Mouse (Mus musculus): ENCODE measurements around the gene Gm35134. TPM values are rescaled to one million over a fixed set of nuclear protein-coding genes. Genes with fewer than 3 reads are reported as not detected.
"Not testable (repeated sequence)": the region's sequence is repeated elsewhere in the genome, so short reads cannot be mapped to it uniquely, and the experiment has no call there.

Gene Gm35134
- total RNA-seq (2021): not detected

DNA sequence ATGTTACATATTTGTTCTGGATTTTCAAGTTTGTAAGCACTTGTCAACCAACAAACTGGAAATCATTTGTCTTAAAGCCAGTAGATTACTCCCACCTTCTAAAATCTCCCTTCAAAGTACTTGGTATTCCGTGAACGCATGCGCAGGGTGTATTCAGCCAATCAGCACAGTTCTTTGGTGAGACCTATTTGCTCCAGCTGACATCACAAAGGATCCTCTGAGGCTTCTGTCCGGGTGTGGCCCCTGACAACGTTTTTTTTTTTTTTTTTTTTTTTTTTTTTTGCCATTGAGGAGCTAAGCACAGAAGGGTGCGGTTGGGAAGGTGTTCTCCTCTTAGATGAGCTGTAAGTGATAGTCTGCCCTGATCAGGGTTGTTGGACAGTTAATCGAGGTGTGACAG lies at the start of gene Gm35134:
Gene Gm35134, plus strand, starts transcription at position 301 of the 400 bp plus-strand sequence.
- intact Hi-C loops (cut with DNase I); DNase-seq (ENCODE audit: low spot score in 2 of 2): not testable (repeated sequence)

All from left cerebral cortex, postnatal 25 days (tissue).